ENCODE assay signal across 9 mouse cellular contexts in the genomic region with DNA sequence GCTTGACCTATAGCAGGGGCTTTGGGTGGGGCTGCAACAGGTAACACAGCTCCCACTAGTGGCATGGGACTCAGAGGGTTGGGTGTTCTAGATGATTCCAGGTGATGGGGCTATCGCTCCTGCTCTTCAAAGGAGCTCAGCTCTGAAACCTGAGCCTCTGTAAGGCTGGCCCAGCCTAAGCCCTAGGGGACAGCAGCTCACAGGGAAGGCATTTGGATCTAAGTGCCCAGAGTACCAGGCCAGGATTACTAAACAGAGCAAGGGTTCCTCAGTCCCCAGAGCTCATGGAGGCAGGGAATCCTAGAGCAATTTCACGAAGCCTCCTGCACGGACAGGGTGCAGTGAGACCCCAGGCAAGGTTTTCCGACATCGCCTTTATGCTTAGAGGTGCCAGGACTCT. TPM values are rescaled to one million over a fixed set of nuclear protein-coding genes. Genes with fewer than 3 reads are reported as not detected.
DNase-seq lines count a peak whose midpoint lies in the region; ATAC-seq and TF ChIP-seq lines count a peak whose summit lies in the region.
"Had no signal": no experiment of that assay in that cellular context is flagged by ENCODE, and none has a peak within 500 bp of the region (broad histone marks: within the 10 kb centered on the region; RNA-seq: fewer than 3 reads in every experiment).

No protein-coding gene starts in this region.

- no peak for ATAC-seq in liver, embryonic 11.5 days (replicated peaks; ENCODE audit: low FRiP score)

- H3K27me3 ChIP-seq in kidney, adult 2 months (replicated peaks; ENCODE audit: control insufficient read depth, insufficient read depth, low read length) = no peaks in the 10 kb centered on the region
- no peaks in the 10 kb centered on the region for H3K27me3 ChIP-seq in ES-Bruce4 (ENCODE audit: control insufficient read depth, insufficient read depth, low read length, poor library complexity, severe bottlenecking)
- no peaks in the 10 kb centered on the region for H3K27me3 ChIP-seq in liver, embryonic 11.5 days (replicated peaks; ENCODE audit: control insufficient read depth, insufficient read depth, low read length)

- DNase-seq in kidney, adult 2 months = no peak
- DNase-seq in kidney, postnatal 36 days = no peak
- no peak for DNase-seq in liver, embryonic 11.5 days (ENCODE audit: low spot score)
- no peak for DNase-seq in c-Kit-positive CD71-positive TER-119-positive erythroid progenitor cells, embryonic 14.5 days (ENCODE audit: low spot score)
- DNase-seq in cerebellum, adult 9-11 months = no peak
- DNase-seq: right cerebral cortex, postnatal 4 days had no signal

- H3K36me3 ChIP-seq in kidney, adult 2 months (ENCODE audit: control insufficient read depth, insufficient read depth, low read length) = no peaks in the 10 kb centered on the region
- H3K36me3 ChIP-seq in ES-Bruce4 (ENCODE audit: control insufficient read depth, insufficient read depth, low read length, poor library complexity, severe bottlenecking) = no peaks in the 10 kb centered on the region
- no peaks in the 10 kb centered on the region for H3K36me3 ChIP-seq in liver, embryonic 11.5 days (ENCODE audit: control insufficient read depth, insufficient read depth, low read length)

- TF ChIP-seq POLR2A in kidney, adult 2 months (IDR thresholded peaks at IDR 0.05; ENCODE audit: low read depth, low read length) = no peak
- no peak for TF ChIP-seq POLR2A in ES-Bruce4 (IDR thresholded peaks at IDR 0.05; ENCODE audit: insufficient read depth, low read length)

- TF ChIP-seq CTCF in kidney, adult 2 months (conservative IDR thresholded peaks at IDR 0.05; ENCODE audit: insufficient read depth, insufficient read length, low read depth, low read length) = no peak
- no peak for TF ChIP-seq CTCF in ES-Bruce4 (IDR thresholded peaks at IDR 0.05; ENCODE audit: low read depth, low read length)

- H3K4me2 ChIP-seq in liver, embryonic 11.5 days = peak overlapping the region; percentile 21; the same call in 1 of the 2 replicates

- no peaks in the 10 kb centered on the region for H3K4me1 ChIP-seq in kidney, adult 2 months (ENCODE audit: control insufficient read depth, insufficient read depth, low read length)
- peaks cover 20% of the 10 kb centered on the region for H3K4me1 ChIP-seq in ES-Bruce4 (ENCODE audit: control insufficient read depth, insufficient read depth, low read length)
- H3K4me1 ChIP-seq in brown adipose tissue, adult 24 weeks (ENCODE audit: control insufficient read depth, insufficient read depth, insufficient read length, low read length) = peaks cover 21% of the 10 kb centered on the region
- H3K4me1 ChIP-seq in liver, embryonic 11.5 days (replicated peaks; ENCODE audit: control insufficient read depth, insufficient read depth, low read length) = no peaks in the 10 kb centered on the region

- no peak for TF ChIP-seq EP300 in ES-Bruce4 (IDR thresholded peaks at IDR 0.05; ENCODE audit: insufficient read depth, low read depth, low read length)

- peak overlapping the region; percentile 18 for H3K27ac ChIP-seq in kidney, adult 2 months (ENCODE audit: insufficient read depth, low read depth, low read length)
- H3K27ac ChIP-seq in ES-Bruce4 (ENCODE audit: insufficient read depth, low read length) = no peak overlapping the region
- H3K27ac ChIP-seq in brown adipose tissue, adult 24 weeks (replicated peaks; ENCODE audit: low read depth, low read length) = peak overlapping the region; percentile 97
- H3K27ac ChIP-seq in liver, embryonic 11.5 days (ENCODE audit: low read depth, low read length) = no peak overlapping the region
- H3K27ac ChIP-seq: macrophage had no signal

- WGBS in kidney, adult 2 months = 78% methylated on average over 5 of the region's 5 CpGs
- 79% methylated on average over 5 of the region's 5 CpGs for WGBS in liver, embryonic 11.5 days

- 0 out of 2 replicates have a peak overlapping the region, but pooled peaks have one; percentile 25 for H3K9ac ChIP-seq in ES-Bruce4 (ENCODE audit: low read depth, poor library complexity, severe bottlenecking)
- H3K9ac ChIP-seq in liver, embryonic 11.5 days (ENCODE audit: low read depth, low read length) = no peak overlapping the region

- H3K4me3 ChIP-seq in kidney, adult 2 months (ENCODE audit: insufficient read depth, low read depth, low read length) = peak overlapping the region; percentile 48
- no peak overlapping the region for H3K4me3 ChIP-seq in ES-Bruce4 (ENCODE audit: low read depth, low read length)
- peak overlapping the region; percentile 76 for H3K4me3 ChIP-seq in brown adipose tissue, adult 24 weeks (ENCODE audit: insufficient read depth, low read depth, low read length)
- H3K4me3 ChIP-seq in liver, embryonic 11.5 days (ENCODE audit: low read depth, low read length) = 0 out of 2 replicates have a peak overlapping the region, but pooled peaks have one; percentile 11

- no peaks in the 10 kb centered on the region for H3K9me3 ChIP-seq in ES-Bruce4 (replicated peaks; ENCODE audit: control insufficient read depth, insufficient read depth, low read length, poor library complexity, severe bottlenecking)
- no peaks in the 10 kb centered on the region for H3K9me3 ChIP-seq in liver, embryonic 11.5 days (ENCODE audit: control insufficient read depth, low read length)

RNA-seq across cellular contexts. Expression of a gene that starts 0.7 kb away (rescaled TPM):
- 16.2 and 19.4 TPM in 2 replicates for polyA plus RNA-seq in kidney, adult 2 months (2012; rRNA removed)
- 1.3 and 1.7 TPM in 2 replicates for polyA plus RNA-seq in ES-Bruce4 (2011; ENCODE audit: insufficient read depth, insufficient read length, low read depth, missing spikeins)
- 5.0 and 12.8 TPM in 2 replicates for polyA plus RNA-seq in brown adipose tissue, adult 24 weeks (2012; ENCODE audit: insufficient read depth, insufficient read length, missing spikeins)
- 5.3 and 6.2 TPM in 2 replicates for polyA plus RNA-seq in liver, embryonic 11.5 days (2014; fragmentation: Nextera tagmentation; extraction: Ambion mirVana)
- polyA plus RNA-seq: macrophage had no signal

RNA-seq across cellular contexts. Expression of a gene that starts 1.4 kb away (rescaled TPM):
- 17.6 and 19.1 TPM in 2 replicates for polyA plus RNA-seq in kidney, adult 2 months (2012; rRNA removed)
- polyA plus RNA-seq in ES-Bruce4 (2011; ENCODE audit: insufficient read depth, insufficient read length, low read depth, missing spikeins) = 2.2 and 3.2 TPM in 2 replicates
- polyA plus RNA-seq in brown adipose tissue, adult 24 weeks (2012; ENCODE audit: insufficient read depth, insufficient read length, missing spikeins) = 136 and 188 TPM in 2 replicates
- 1.6 and 1.8 TPM in 2 replicates for polyA plus RNA-seq in liver, embryonic 11.5 days (2014; fragmentation: Nextera tagmentation; extraction: Ambion mirVana)
- polyA plus RNA-seq: macrophage had no signal

RNA-seq across cellular contexts. Expression of a gene that starts 20.7 kb away (rescaled TPM):
- 16.3 and 28.4 TPM in 2 replicates for polyA plus RNA-seq in kidney, adult 2 months (2012; rRNA removed)
- 3.5 and 5.7 TPM in 2 replicates for polyA plus RNA-seq in ES-Bruce4 (2011; ENCODE audit: insufficient read depth, insufficient read length, low read depth, missing spikeins)
- 2.9 TPM in 1 of 2 replicates, not detected in the other for polyA plus RNA-seq in brown adipose tissue, adult 24 weeks (2012; ENCODE audit: insufficient read depth, insufficient read length, missing spikeins)
- polyA plus RNA-seq in liver, embryonic 11.5 days (2014; fragmentation: Nextera tagmentation; extraction: Ambion mirVana) = 0.66 TPM in 1 of 2 replicates, not detected in the other
- polyA plus RNA-seq: macrophage had no signal

Comparison
In these comparisons a context has a peak if more than half of its experiments do, and no peak if none do; other contexts are left out.
1. H3K27ac ChIP-seq: peak in kidney, adult 2 months (single experiment) and brown adipose tissue, adult 24 weeks (single experiment); none in ES-Bruce4 (single experiment) and liver, embryonic 11.5 days (single experiment).